Mouse (Mus musculus): ENCODE results near the gene Casc3.

Gene Casc3

GRCm38 (mm10) chr11:98826071-98826470 is 21.4 kb downstream of the Casc3 start:
- in situ Hi-C loops (cut with MboI, MseI) = loop anchor here in 1 of 2 experiments (10.0 kb wide), 1 partner anchor 1601 kb away; no protein-coding TSS in a partner anchor

DNA sequence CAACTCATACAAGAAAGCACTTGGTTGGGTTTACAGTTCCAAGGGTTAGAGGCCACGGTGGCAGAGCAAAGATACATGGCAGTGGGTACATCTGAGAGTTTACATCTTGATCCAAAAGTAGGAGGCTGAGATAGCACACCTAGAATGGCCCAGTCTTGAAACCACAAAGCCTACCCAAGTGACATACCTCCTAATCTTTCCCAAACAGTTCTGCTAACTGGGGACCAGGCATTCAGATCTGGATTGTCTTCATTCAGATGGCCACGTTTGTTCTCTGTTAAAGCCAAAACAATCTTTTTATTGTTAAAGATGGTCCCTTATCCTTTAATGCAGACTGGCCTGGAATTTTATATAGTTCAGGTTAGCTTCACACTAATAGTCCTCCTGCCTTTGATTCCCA is 23.2 kb downstream of the Casc3 start:
- in situ Hi-C loops (cut with MboI, MseI) = loop anchor here in 1 of 2 experiments (10.0 kb wide), 1 partner anchor 1603 kb away; no protein-coding TSS in a partner anchor

- in situ Hi-C loops (cut with MboI, MseI) = loop anchor here in 1 of 2 experiments (10.0 kb wide), 1 partner anchor 1604 kb away; no protein-coding TSS in a partner anchor
Observed at GRCm38 (mm10) chr11:98829091-98829775, 24.5 kb downstream of the Casc3 start.

- in situ Hi-C loops (cut with MboI, MseI) = loop anchor here in 1 of 2 experiments (10.0 kb wide), 1 partner anchor 1605 kb away; no protein-coding TSS in a partner anchor
Observed at GRCm38 (mm10) chr11:98829875-98830274, 25.2 kb downstream of the Casc3 start.

GRCm38 (mm10) chr11:98835296-98835695 is 30.6 kb downstream of the Casc3 start:
- in situ Hi-C loops (cut with MboI, MseI) = no loop called here

- in situ Hi-C loops (cut with MboI, MseI) = no loop called here
Observed at GRCm38 (mm10) chr11:98835725-98836124, 31.0 kb downstream of the Casc3 start.

DNA sequence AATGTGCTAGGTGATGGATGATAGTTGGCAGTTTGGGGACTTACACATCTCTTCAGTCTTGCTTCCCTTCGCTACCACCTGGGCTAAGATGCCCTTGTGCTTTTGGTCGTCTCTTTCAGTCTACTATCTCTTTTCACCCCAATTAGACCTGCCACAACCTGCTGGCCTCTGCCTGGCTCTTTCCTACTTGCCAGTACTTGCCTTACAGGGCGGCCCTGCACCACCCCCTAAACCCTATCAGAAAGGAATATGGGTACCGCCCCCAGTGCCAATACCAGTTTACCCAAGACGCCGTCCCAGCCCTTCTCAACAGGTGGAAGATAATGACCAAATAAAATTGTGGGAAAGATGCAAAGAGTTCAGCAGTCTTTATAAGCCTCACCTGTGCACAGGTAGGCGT is 31.4 kb downstream of the Casc3 start:
- in situ Hi-C loops (cut with MboI, MseI) = no loop called here

GRCm38 (mm10) chr11:98836651-98837141 is 32.0 kb downstream of the Casc3 start, which contains the start of gene Rapgefl1:
Rapgefl1 (plus strand) TSS chr11:98836785.
- in situ Hi-C loops (cut with MboI, MseI) = no loop called here

GRCm38 (mm10) chr11:98837231-98837704 is 32.6 kb downstream of the Casc3 start:
- in situ Hi-C loops (cut with MboI, MseI) = no loop called here

- in situ Hi-C loops (cut with MboI, MseI) = no loop called here
Observed at GRCm38 (mm10) chr11:98837917-98838316, 33.2 kb downstream of the Casc3 start.

DNA sequence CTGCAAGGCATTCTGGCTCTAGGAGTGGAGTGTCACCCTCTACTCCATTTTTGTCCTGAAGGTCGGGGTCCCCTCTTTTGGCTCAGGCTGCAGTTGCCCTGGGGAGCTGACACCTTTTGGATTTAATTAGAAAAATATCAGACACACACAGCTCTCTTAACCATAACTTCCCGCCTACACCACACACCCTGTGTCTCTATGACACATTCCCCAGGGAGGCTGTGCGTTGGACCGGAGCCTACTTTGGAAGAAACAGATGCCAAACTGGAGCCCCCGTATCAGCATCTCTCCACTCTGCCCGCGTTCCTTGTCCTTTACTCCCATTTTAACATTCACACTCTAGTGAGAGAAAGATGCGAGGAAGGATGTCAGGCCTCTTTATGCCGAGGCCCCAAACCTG is 33.8 kb downstream of the Casc3 start:
- in situ Hi-C loops (cut with MboI, MseI) = no loop called here

GRCm38 (mm10) chr11:98839402-98839801 is 34.7 kb downstream of the Casc3 start:
- in situ Hi-C loops (cut with MboI, MseI) = no loop called here

- in situ Hi-C loops (cut with MboI, MseI) = no loop called here
Observed at GRCm38 (mm10) chr11:98839897-98840296, 35.2 kb downstream of the Casc3 start.

DNA sequence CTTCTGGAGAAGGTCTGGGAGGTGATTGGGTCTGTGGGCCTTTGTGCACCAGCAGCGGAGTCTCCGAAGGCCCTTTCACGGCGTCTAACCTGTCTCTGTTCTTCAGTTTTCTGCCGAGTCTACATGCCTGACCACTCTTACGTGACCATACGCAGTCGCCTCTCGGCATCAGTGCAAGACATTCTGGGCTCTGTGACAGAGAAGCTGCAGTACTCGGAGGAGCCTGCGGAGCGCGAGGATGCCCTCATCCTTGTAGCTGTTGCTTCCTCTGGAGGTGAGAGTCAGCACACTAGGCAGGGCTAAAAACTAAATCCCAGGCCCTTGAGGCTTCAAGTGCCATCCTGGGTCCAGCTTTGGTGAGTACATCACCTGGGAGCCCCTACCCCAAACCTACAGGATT is 41.3 kb downstream of the Casc3 start:
- in situ Hi-C loops (cut with MboI, MseI) = no loop called here

GRCm38 (mm10) chr11:98846865-98847604 is 42.3 kb downstream of the Casc3 start:
- in situ Hi-C loops (cut with MboI, MseI) = no loop called here

- in situ Hi-C loops (cut with MboI, MseI) = no loop called here
Observed at GRCm38 (mm10) chr11:98849196-98849894, 44.6 kb downstream of the Casc3 start.

DNA sequence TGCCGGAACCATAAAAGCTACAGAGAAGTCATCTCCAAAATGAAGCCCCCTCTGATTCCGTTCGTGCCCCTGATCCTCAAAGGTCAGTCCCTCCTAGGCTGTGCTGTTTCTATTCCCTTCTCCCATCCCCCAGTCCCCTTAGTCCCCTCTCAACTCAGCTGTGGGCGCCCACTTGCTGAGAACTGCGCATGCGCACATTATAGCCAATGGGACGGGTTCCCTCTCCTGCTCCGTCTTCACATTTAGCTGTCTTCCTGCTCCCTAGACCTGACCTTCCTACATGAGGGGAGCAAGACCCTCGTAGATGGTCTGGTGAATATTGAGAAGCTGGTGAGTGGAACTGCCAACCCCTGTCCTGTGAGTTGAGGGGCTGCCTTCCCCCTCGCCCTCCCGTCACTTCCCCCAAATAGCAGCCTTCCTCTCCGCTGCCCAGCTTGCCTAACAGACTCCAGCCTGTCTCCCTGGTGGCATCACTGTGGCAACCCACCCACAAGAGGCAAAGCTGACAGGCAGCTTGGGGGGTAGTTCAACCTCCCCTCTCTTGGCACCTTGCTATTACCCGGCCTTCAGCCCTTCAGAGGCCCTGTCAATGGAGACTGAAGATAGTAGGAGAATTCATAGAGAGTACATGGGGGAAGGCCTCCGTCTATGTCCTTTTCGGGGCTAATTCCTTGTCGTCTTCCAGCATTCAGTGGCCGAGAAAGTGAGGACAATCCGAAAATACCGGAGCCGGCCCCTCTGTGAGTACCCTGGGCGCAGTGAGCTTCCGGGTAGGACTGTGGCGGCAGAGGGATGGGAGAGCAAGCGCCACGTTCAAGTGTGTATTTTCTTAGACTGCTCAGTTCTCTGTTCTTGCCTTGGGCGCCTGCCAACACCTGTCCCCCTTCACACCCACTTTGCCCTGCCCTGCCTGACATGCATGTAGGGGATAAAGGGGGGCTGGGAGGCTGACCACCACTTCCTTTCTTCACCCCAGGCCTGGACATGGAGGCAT is 45.7 kb downstream of the Casc3 start:
- in situ Hi-C loops (cut with MboI, MseI) = no loop called here

- in situ Hi-C loops (cut with MboI, MseI) = no loop called here
Observed at GRCm38 (mm10) chr11:98854116-98854515, 49.4 kb downstream of the Casc3 start.

DNA sequence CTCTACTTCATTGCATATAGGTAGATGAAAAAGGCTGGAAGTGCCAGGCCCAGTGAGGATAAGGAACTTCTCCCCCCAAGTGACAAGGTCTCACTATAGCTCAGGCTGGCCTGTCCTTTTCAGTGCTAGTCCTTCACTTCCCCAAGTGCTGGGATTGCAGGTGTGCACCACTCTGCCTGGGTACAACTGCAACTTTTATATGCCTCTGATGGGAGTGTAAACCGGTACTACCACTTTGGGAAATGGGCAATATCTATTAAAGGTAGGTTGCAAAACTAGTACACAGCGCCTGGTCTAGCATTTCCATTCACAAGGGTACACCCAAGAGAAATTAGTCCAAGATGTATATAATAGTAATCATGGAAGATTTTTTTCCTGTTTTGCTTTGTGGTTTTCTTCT is 50.0 kb downstream of the Casc3 start:
- in situ Hi-C loops (cut with MboI, MseI) = no loop called here

Measured in T-helper 17 cell (primary cell).